Mouse (Mus musculus): ENCODE measurements around the gene Bcl6. TPM values are rescaled to one million over a fixed set of nuclear protein-coding genes. Genes with fewer than 3 reads are reported as not detected.

Bcl6 gene
- polyA plus RNA-seq, 1 experiment from 2014 or later: 0.48 TPM

DNA sequence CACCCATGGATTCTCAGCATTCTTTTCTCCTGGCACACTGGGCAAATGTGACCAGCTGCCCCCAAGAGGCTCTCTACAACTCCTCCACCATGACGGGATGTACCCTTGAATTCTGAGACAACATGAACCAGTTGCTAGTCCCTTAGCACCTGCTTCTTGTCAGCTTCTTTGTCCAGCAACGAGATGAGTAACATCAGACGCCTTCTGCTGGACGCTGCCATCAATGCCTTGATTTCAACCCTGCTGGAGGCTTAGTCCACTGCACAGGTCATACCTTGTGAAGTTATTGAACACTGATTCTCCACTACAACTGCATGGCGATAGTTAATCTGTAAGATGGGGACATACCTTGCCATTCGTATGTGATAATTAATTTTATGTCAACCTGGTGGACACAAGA is 41.0 kb downstream of the Bcl6 start:
- no peak for ATAC-seq (ENCODE audit: insufficient number of reproducible peaks, insufficient read depth, low FRiP score, low TSS enrichment, low read depth)
- no peak overlapping the region for H3K9ac ChIP-seq (replicated peaks)
- 88% methylated on average over 6 of the region's 6 CpGs for WGBS
- H3K36me3 ChIP-seq: no peaks in the 10 kb centered on the region
- H3K9me3 ChIP-seq: no peaks in the 10 kb centered on the region
- H3K27me3 ChIP-seq: no peaks in the 10 kb centered on the region
- no peak overlapping the region for H3K4me3 ChIP-seq (replicated peaks)
- no peak overlapping the region for H3K27ac ChIP-seq
- no peaks in the 10 kb centered on the region for H3K4me1 ChIP-seq (replicated peaks)
- no peak overlapping the region for H3K4me2 ChIP-seq

DNA sequence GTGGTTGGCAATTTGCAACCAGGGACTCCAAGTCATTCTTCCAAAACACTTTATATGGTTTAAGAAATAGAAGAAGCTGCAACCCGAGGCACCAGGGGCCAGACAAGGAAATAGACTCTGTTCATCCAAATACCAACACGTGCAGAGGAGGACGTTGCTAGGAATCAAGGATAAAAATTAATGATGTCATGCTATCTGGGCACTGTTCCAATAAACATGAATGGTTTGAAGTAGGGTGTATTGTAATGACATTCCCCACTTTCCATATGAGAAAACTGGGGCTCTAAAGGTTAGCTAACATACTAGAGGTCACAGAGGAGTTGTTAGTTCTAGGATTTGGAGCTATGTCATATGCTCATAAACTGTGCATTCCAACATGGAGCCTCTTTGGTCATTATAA is 43.9 kb downstream of the Bcl6 start:
- H3K4me2 ChIP-seq: no peak overlapping the region

DNA sequence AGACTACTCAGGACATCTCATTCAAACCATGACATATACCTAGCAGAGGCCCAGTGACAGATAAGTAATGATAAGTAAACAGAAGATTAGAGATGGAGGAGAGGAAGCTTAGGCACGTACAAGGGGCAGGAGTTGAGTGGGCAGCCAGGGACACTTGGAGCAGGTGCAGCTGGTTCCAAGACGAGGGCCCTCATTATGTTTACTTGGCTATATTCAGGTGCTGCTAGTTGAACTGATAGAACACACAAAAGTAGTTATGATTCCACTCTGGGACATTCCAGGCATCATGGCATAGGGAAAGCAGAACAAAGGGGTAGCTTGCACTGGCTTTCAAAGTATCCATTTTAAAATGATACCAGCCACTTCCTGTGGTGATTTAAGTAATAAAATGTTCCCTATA is 54.3 kb downstream of the Bcl6 start:
- 68% methylated on average over 2 of the region's 2 CpGs for WGBS
- no peak overlapping the region for H3K4me3 ChIP-seq (replicated peaks)
- no peaks in the 10 kb centered on the region for H3K4me1 ChIP-seq (replicated peaks)
- no peak overlapping the region for H3K4me2 ChIP-seq
- H3K27me3 ChIP-seq: no peaks in the 10 kb centered on the region
- H3K27ac ChIP-seq: no peak overlapping the region
- ATAC-seq (ENCODE audit: insufficient number of reproducible peaks, insufficient read depth, low FRiP score, low TSS enrichment, low read depth): no peak
- no peaks in the 10 kb centered on the region for H3K9me3 ChIP-seq
- no peak overlapping the region for H3K9ac ChIP-seq (replicated peaks)
- no peaks in the 10 kb centered on the region for H3K36me3 ChIP-seq

More for the DNA sequence above, 43.9 kb downstream of the Bcl6 start:
- no peak overlapping the region for H3K9ac ChIP-seq (replicated peaks)
- no peak for ATAC-seq (ENCODE audit: insufficient number of reproducible peaks, insufficient read depth, low FRiP score, low TSS enrichment, low read depth)
- H3K27ac ChIP-seq: no peak overlapping the region
- no peaks in the 10 kb centered on the region for H3K36me3 ChIP-seq
- H3K4me3 ChIP-seq (replicated peaks): no peak overlapping the region
- 68% methylated on average over 3 of the region's 3 CpGs for WGBS
- no peaks in the 10 kb centered on the region for H3K4me1 ChIP-seq (replicated peaks)
- no peaks in the 10 kb centered on the region for H3K27me3 ChIP-seq
- H3K9me3 ChIP-seq: no peaks in the 10 kb centered on the region

DNA sequence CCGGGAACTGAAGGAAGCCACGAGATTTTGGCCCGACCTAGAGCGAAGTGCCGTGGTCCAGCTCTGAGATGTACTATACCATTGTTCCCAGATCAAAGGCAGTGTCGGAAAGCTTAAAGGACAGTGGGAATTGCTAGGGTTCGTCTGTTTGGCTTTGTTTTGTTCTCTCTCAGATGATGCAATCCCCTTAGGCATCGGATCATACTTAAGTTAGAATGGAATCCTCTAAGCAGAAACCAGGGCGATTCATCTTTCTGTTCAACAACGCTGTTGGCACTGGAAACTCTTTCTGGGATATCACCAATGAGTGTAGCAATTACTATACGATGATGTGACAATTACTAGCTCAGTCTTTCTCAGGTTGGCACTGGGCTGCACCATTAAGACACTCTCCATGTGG is 56.4 kb downstream of the Bcl6 start, which contains the start of gene Rtp2:
TSS of gene Rtp2 (minus strand) at position 101 of the 400 bp plus-strand sequence.
- Histone ChIP-seq H3K4me3 (replicated peaks) (no peak within 1 kb of the TSS), H3K36me3 (no peaks in the 10 kb centered on the region), H3K27ac (no peak within 1 kb of the TSS), H3K9me3 (no peaks in the 10 kb centered on the region), H3K27me3 (no peaks in the 10 kb centered on the region), H3K4me2 (no peak within 1 kb of the TSS), H3K4me1 (replicated peaks) (no peaks in the 10 kb centered on the region), H3K9ac (replicated peaks) (no peak within 1 kb of the TSS)
- no peak for ATAC-seq (ENCODE audit: insufficient number of reproducible peaks, insufficient read depth, low FRiP score, low TSS enrichment, low read depth)
- WGBS: 86% methylated on average over 11 of the region's 11 CpGs

GRCm38 (mm10) chr16:23931275-23931674 is 57.4 kb downstream of the Bcl6 start:
- Histone ChIP-seq H3K9me3 (no peaks in the 10 kb centered on the region), H3K9ac (replicated peaks) (no peak overlapping the region), H3K27ac (no peak overlapping the region), H3K4me1 (replicated peaks) (no peaks in the 10 kb centered on the region), H3K4me3 (replicated peaks) (no peak overlapping the region), H3K27me3 (no peaks in the 10 kb centered on the region), H3K4me2 (no peak overlapping the region), H3K36me3 (no peaks in the 10 kb centered on the region)
- no peak for ATAC-seq (ENCODE audit: insufficient number of reproducible peaks, insufficient read depth, low FRiP score, low TSS enrichment, low read depth)
- WGBS: 74% methylated on average over 18 of the region's 18 CpGs

DNA sequence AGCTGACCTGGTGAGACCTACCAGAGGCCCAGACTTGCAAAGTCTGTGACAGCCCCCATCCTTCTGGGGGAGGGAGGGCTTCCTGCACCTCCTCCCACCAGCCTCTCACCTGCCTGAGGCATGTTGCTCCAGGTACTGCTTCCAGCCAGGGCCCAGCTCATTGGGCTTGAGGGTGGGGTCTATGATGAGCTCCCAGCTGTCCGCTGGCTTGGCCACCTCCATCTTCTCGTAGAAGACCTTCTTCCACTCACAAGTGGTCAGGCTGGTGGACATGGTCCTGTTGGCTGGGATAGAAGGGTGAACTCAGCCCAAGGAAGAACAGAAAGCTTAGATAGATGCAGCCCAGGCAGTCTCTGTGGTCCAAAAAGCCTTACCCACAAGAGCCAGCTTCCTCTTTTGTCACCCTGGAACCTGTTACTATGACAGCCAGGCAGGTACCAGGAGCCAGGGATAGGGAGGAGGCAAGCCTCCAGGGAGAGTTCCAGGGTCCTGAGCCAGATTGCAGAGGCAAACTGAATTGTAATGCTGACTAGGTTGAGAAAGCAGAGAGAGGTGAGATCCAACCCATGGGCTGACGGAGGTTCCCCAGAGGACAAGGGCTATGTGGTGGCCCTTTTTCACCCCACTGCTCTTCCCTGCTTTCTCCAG is 58.1 kb downstream of the Bcl6 start:
- no peak for ATAC-seq (ENCODE audit: insufficient number of reproducible peaks, insufficient read depth, low FRiP score, low TSS enrichment, low read depth)
- Histone ChIP-seq H3K9ac (replicated peaks) (no peak overlapping the region), H3K27me3 (no peaks in the 10 kb centered on the region), H3K27ac (no peak overlapping the region), H3K36me3 (no peaks in the 10 kb centered on the region), H3K4me3 (replicated peaks) (no peak overlapping the region), H3K4me1 (replicated peaks) (no peaks in the 10 kb centered on the region), H3K9me3 (no peaks in the 10 kb centered on the region), H3K4me2 (no peak overlapping the region)
- WGBS: 86% methylated on average over 3 of the region's 3 CpGs

DNA sequence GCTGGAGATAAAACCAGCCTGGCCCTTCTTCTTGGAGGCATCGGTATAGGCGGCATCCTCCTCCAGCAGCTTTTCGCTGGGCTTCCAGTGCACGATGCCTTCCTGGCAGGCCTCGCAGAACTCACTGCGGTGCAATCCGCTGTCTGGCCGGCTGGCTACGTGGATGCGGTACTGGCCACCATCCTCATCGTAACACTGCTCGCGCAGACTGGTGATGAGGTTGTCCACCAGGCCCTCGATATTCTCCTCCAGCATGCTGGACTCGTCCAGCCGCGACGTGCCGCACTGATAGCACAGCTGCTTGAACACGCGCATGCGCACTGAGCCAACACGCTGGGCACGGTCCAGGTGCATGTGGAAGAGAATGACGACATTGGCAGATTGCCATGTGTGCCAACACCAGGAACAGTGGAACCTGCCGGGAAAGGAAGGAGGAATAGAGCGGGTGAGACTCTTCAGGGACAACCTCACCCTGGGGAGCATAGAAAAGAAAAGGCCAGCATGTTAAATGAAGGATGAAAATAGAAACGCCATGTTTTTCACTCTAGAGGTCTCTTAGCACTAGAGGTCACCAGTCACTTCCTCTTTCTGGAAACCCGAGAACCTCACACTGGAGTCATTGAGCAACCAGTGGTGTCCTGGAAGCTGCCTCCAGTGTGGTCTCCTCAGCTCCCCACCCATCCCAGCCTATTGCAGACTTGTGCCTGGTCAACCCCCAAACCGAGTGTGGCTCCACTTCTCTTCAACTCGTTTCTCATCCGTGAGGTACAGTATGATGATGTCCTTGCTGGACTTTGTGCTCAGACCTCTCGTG is 61.1 kb downstream of the Bcl6 start:
- WGBS: 94% methylated on average over 33 of the region's 33 CpGs
- H3K27me3 ChIP-seq: no peaks in the 10 kb centered on the region
- no peak for ATAC-seq (ENCODE audit: insufficient number of reproducible peaks, insufficient read depth, low FRiP score, low TSS enrichment, low read depth)
- H3K4me3 ChIP-seq (replicated peaks): no peak overlapping the region
- H3K4me2 ChIP-seq: no peak overlapping the region
- H3K4me1 ChIP-seq (replicated peaks): no peaks in the 10 kb centered on the region
- no peaks in the 10 kb centered on the region for H3K9me3 ChIP-seq
- H3K9ac ChIP-seq (replicated peaks): no peak overlapping the region
- no peak overlapping the region for H3K27ac ChIP-seq
- no peaks in the 10 kb centered on the region for H3K36me3 ChIP-seq

GRCm38 (mm10) chr16:23922906-23923305 is 65.7 kb downstream of the Bcl6 start:
- no peak overlapping the region for H3K9ac ChIP-seq (replicated peaks)
- no peaks in the 10 kb centered on the region for H3K4me1 ChIP-seq (replicated peaks)
- no peak overlapping the region for H3K4me3 ChIP-seq (replicated peaks)
- no peaks in the 10 kb centered on the region for H3K27me3 ChIP-seq
- H3K9me3 ChIP-seq: no peaks in the 10 kb centered on the region
- 68% methylated on average over 1 of the region's 1 CpGs for WGBS
- no peak overlapping the region for H3K27ac ChIP-seq
- no peak overlapping the region for H3K4me2 ChIP-seq
- ATAC-seq (ENCODE audit: insufficient number of reproducible peaks, insufficient read depth, low FRiP score, low TSS enrichment, low read depth): no peak
- H3K36me3 ChIP-seq: no peaks in the 10 kb centered on the region

GRCm38 (mm10) chr16:23921697-23922096 is 67.0 kb downstream of the Bcl6 start:
- 66% methylated on average over 5 of the region's 5 CpGs for WGBS
- Histone ChIP-seq H3K36me3 (no peaks in the 10 kb centered on the region), H3K9ac (replicated peaks) (no peak overlapping the region), H3K4me2 (no peak overlapping the region), H3K27ac (no peak overlapping the region), H3K4me1 (replicated peaks) (no peaks in the 10 kb centered on the region), H3K9me3 (no peaks in the 10 kb centered on the region), H3K4me3 (replicated peaks) (no peak overlapping the region), H3K27me3 (0 out of 2 replicates have a peak, but pooled peaks cover 3% of the 10 kb centered on the region)
- no peak for ATAC-seq (ENCODE audit: insufficient number of reproducible peaks, insufficient read depth, low FRiP score, low TSS enrichment, low read depth)

GRCm38 (mm10) chr16:23919418-23919817 is 69.2 kb downstream of the Bcl6 start:
- Histone ChIP-seq H3K36me3 (no peaks in the 10 kb centered on the region), H3K4me2 (no peak overlapping the region), H3K9ac (replicated peaks) (no peak overlapping the region), H3K27ac (no peak overlapping the region), H3K27me3 (0 out of 2 replicates have a peak, but pooled peaks cover 3% of the 10 kb centered on the region), H3K4me3 (replicated peaks) (no peak overlapping the region), H3K9me3 (no peaks in the 10 kb centered on the region), H3K4me1 (replicated peaks) (no peaks in the 10 kb centered on the region)
- no peak for ATAC-seq (ENCODE audit: insufficient number of reproducible peaks, insufficient read depth, low FRiP score, low TSS enrichment, low read depth)
- 88% methylated on average over 2 of the region's 2 CpGs for WGBS
